Mouse (Mus musculus) hindbrain, embryonic 14.5 days (tissue): ENCODE data around the gene Mettl7a2. TPM values are rescaled to one million over a fixed set of nuclear protein-coding genes. Genes with fewer than 3 reads are reported as not detected.
"Not testable (repeated sequence)": the region's sequence is repeated elsewhere in the genome, so short reads cannot be mapped to it uniquely, and the experiment has no call there.

Experiments used
- ATAC-seq: fragments of 200-750 bp; cut with Nextera tagmentation; 2 replicates; pipeline ENCODE4 v1.8.0; 2017; ENCODE audit warnings: moderate number of reproducible peaks, mild to moderate bottlenecking, moderate TSS enrichment, moderate library complexity; ENCODE audit not compliant: low FRiP score
- DNase-seq: peaks from one replicate; pipeline ENCODE4 v3.0.0-alpha.2; 2015; ENCODE audit warnings: low spot score
- H3K27ac ChIP-seq: fragments of 300-500 bp; sonication (generic); 2 replicates; pipeline ENCODE4 v1.5.1; 2014; ENCODE audit warnings: mild to moderate bottlenecking, moderate library complexity
- H3K27me3 ChIP-seq: fragments of 300-500 bp; sonication (generic); 2 replicates; pipeline ENCODE4 v1.6.1; 2014; ENCODE audit warnings: mild to moderate bottlenecking, low read length, mixed read lengths; ENCODE audit not compliant: control insufficient read depth, insufficient read depth
- H3K36me3 ChIP-seq: fragments of 300-500 bp; sonication (generic); replicated peaks from 2 replicates; pipeline ENCODE4 v1.6.1; 2014; ENCODE audit not compliant: control insufficient read depth, insufficient read depth
- H3K4me1 ChIP-seq: fragments of 300-500 bp; sonication (generic); replicated peaks from 2 replicates; pipeline ENCODE4 v1.6.1; 2014; ENCODE audit warnings: antibody characterized with exemption, low read length, mixed read lengths; ENCODE audit not compliant: control insufficient read depth, insufficient read depth
- H3K4me2 ChIP-seq: fragments of 300-500 bp; sonication (generic); replicated peaks from 2 replicates; pipeline ENCODE4 v1.6.1; 2014; ENCODE audit warnings: mild to moderate bottlenecking, moderate library complexity
- H3K4me3 ChIP-seq: fragments of 300-500 bp; sonication (generic); replicated peaks from 2 replicates; pipeline ENCODE4 v1.5.1; 2014; ENCODE audit warnings: mild to moderate bottlenecking, low read length
- H3K9ac ChIP-seq: fragments of 300-500 bp; sonication (generic); 2 replicates; pipeline ENCODE4 v1.6.1; 2014
- H3K9me3 ChIP-seq: fragments of 300-500 bp; sonication (generic); 2 replicates; pipeline ENCODE4 v1.6.1; 2016; ENCODE audit warnings: low read length; ENCODE audit not compliant: control insufficient read depth
- WGBS: fragments of 180-500 bp; shearing (Covaris S2); extraction: QIAGEN DNeasy Blood & Tissue Kit; methylation state at CpG from one replicate; pipeline ENCODE4 v1.1.7; 2014; 5-methylcytosine and 5-hydroxymethylcytosine counted together
- polyA plus RNA-seq: library from polyadenylated mRNA; unstranded; fragments of >200 nt; fragmentation: Nextera tagmentation; extraction: Ambion mirVana; gene quantifications from 2 replicates; pipeline ENCODE4 v1.2.1, GENCODE M21; 2014

Mettl7a2 gene
- not detected in 2 replicates for polyA plus RNA-seq

DNA sequence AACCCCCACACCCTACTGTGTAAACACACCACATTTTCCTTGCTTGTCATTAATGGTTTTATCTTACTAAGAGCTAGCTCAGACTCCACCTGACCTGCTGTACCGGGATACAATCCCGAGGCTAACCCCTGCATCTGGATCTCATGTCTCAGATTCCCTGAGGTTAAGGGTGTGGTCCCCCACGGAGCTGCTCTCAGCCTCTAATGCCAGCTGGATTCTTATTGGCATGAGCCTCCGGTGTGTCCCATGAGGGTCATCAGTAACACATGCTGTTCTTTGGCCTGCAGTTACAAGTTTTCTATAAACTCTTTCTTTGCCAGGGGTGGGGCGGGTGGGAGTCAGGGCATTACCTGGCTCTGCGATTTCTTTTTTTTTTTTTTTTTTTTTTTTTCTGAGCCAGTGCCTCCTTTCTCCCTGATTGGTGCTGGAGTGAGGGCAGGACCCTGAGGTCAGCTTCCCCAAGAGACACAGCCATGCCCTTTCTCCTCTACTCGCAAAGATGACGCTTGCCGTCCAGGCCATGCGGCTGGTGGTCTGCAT, at the start of gene Mettl7a2, which contains the start of gene Methig1:
Gene Mettl7a2, plus strand, starts transcription at position 490 of the 540 bp plus-strand sequence.
Gene Methig1, plus strand, starts transcription at position 439 of the 540 bp plus-strand sequence.
- Histone ChIP-seq H3K4me3 (no peak within 1 kb of the TSS), H3K4me1 (no peaks in the 10 kb centered on the region), H3K9ac (no peak within 1 kb of the TSS), H3K9me3 (no peaks in the 10 kb centered on the region), H3K27me3 (no peaks in the 10 kb centered on the region), H3K4me2 (no peak within 1 kb of the TSS), H3K27ac (no peak within 1 kb of the TSS), H3K36me3 (no peaks in the 10 kb centered on the region)
- ATAC-seq (no peak), DNase-seq (no peak)
- WGBS: 89% methylated on average over 10 of the region's 10 CpGs

DNA sequence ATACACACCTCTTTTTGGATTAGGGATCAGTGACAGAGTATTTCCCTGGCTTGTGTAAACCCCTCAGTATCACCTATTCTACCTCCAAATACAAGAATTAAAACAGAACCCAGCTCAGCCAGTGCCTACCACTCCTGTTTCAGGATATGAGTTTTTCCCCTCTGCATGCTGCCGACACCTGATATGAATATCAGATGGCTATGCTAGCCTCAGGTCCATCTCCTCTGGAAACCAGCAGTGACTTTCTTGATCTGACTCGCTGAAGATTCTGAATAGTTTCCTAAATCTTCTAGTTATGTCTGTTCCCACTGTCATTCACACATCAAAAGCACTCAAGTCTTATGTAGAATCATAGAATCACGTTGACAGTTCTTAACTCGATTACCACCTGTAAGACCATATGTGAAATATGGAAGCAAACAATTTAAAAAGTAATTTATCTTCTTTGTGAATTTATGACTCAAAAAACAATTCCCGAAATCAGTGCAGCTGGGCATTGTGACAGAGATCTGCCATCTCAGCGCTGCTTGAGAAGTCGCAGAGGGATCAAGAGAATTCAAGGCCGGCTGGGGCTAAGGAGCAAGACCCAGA, 49.5 kb upstream of the Mettl7a2 start:
- WGBS: 48% methylated on average over 8 of the region's 8 CpGs
- H3K36me3 ChIP-seq: no peaks in the 10 kb centered on the region
- peak overlapping the region; percentile 83 for H3K9ac ChIP-seq

DNA sequence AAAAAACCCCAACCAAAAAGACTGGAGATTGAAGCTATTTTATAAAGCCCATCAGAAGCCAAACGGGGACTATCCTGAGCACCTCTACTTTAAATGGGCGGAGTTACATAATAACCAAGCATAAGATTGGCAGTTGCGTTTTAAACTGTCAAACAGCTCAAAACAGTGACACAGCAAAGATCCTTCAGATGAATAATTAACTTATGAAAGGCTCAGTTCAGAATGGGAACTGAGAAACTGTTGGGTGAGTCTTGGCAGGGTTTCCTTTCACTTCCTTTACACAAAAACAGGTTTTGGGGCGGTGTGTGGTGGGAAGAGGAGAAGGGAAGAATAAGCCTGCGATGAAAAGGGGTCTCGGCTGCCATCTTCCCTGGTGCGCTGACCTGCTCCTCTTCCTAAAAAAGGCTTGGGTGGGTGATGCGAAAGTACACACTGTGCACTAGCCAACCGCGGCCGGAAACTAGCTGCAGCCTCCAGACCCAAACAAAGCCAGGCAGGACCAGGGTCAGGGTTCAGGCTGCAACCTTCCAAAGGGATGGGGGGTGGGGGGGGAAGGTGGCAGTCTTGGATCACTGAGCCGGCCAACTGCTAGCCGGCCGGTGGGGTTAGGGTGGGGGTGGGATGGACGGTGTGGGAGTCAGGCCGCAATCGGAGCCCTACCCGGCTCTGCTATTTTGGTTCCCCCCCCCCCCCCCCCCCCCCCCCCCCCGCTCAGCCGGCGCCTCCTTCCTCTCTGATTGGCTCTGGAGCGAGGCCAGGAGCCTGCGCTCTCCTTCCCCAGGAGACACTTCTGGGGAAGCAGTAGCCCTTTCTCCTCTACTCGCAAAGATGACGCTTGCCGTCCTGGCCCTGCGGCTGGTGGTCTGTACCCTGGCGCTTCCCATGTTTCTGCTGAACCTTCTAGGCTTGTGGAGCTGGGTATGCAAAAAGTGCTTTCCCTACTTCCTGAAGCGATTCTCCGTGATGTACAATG, 48.7 kb upstream of the Mettl7a2 start, which contains the start of gene Mettl7a1:
Gene Mettl7a1, plus strand, starts transcription at position 122 of the 973 bp plus-strand sequence.
- peaks cover 5% of the 10 kb centered on the region; the same call in 1 of the 2 replicates for H3K4me1 ChIP-seq
- DNase-seq (peak; percentile 81), ATAC-seq (peak; percentile 90)
- no peaks in the 10 kb centered on the region for H3K9me3 ChIP-seq
- peak within 1 kb of the TSS; percentile 83 for H3K9ac ChIP-seq
- 1% methylated on average over 25 of the region's 30 CpGs for WGBS
- no peaks in the 10 kb centered on the region for H3K36me3 ChIP-seq
- peak within 1 kb of the TSS; percentile 82 for H3K4me2 ChIP-seq
- peak within 1 kb of the TSS; percentile 87 for H3K27ac ChIP-seq
- no peaks in the 10 kb centered on the region for H3K27me3 ChIP-seq
- peak within 1 kb of the TSS; percentile 48 for H3K4me3 ChIP-seq

More for the DNA sequence above, 49.5 kb upstream of the Mettl7a2 start:
- H3K9me3 ChIP-seq: no peaks in the 10 kb centered on the region
- no peaks in the 10 kb centered on the region for H3K27me3 ChIP-seq
- peaks cover 5% of the 10 kb centered on the region; the same call in 1 of the 2 replicates for H3K4me1 ChIP-seq
- ATAC-seq (no peak), DNase-seq (peak; percentile 27)
- H3K27ac ChIP-seq: no peak overlapping the region
- peak overlapping the region; percentile 82 for H3K4me2 ChIP-seq
- H3K4me3 ChIP-seq: peak overlapping the region; percentile 48

DNA sequence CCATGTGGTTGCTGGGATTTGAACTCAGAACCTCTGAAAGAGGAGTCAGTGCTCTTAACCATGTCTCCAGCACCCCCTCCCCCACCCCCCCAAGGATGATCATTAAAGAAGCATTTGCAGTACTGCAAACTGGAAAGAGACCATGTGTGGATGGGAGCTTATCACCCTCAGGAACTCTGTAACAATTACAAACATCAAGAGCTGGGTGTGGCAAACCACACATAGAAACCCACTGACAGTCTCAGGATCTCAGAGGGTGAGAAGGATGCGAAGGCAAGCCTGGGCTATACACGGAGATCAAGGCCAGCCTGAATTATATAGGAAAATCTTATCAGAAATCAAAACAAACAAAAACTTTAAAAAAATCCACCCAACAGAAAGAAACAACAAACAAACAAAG, 46.8 kb upstream of the Mettl7a2 start:
- H3K36me3 ChIP-seq: no peaks in the 10 kb centered on the region
- H3K27me3 ChIP-seq: no peaks in the 10 kb centered on the region
- WGBS: 92% methylated on average over 2 of the region's 2 CpGs

DNA sequence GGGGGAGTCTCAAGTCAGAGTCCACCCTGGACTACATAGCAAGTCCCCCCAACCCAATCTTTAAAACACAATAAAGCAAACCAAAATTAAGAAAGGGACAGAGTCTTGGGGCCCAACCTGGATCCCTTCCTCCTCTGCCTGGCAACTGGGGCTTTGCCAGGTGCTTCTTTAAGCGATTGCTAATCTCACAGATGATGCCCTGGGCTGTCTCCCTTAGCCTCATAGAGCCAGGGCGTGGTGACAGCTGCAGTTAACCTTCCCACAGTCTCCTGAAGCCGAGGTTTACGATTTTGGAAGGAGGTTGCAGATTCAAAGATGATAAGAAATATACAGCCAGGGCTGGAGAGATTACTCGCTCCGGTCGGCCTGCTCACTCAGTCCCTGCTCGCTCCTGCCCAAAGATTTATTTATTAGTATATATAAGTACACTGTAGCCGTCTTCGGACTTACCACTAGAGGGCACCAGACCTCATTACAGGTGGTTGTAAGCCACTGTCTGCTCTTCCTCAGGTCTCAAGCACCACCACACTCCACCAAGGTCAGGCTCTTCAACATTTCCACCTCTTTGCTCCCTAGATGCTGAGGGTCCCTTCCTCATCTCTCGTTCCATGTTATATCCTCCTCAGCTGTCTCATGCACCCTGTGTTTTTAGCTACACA, 45.4 kb upstream of the Mettl7a2 start:
- not testable (repeated sequence) for H3K4me1 ChIP-seq, H3K36me3 ChIP-seq, H3K4me2 ChIP-seq, H3K4me3 ChIP-seq, H3K9me3 ChIP-seq, H3K9ac ChIP-seq, H3K27me3 ChIP-seq, ATAC-seq, H3K27ac ChIP-seq
- peak; percentile 38 for DNase-seq
- 50% methylated on average over 10 of the region's 11 CpGs for WGBS

More for the DNA sequence above, 46.8 kb upstream of the Mettl7a2 start:
- ATAC-seq (no peak), DNase-seq (no peak)
- Histone ChIP-seq H3K27ac (no peak overlapping the region), H3K4me2 (no peak overlapping the region), H3K9me3 (no peaks in the 10 kb centered on the region), H3K4me3 (no peak overlapping the region), H3K4me1 (peaks cover 5% of the 10 kb centered on the region; the same call in 1 of the 2 replicates), H3K9ac (no peak overlapping the region)

DNA sequence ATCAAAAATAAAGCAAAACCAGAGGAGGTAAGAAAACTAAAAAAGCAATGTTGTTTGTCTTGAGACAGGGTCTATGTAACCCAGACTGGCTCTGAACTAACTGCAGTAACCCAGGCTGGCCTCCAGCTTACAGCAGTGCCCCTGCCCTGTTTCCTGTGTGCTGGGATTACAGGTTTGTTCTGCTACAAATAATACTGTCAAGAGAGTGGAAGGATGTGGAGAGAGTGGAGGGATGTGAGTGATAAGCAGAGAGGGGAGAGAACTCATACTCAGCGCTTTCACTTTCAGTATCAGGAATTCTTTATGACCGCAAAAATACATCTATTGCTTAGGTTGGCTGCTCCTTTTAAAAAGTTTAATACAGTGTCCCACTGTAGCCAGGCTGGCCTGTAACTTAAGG, 40.7 kb upstream of the Mettl7a2 start:
- no peak for ATAC-seq
- Histone ChIP-seq H3K36me3 (no peaks in the 10 kb centered on the region; the same call in 1 of the 2 replicates), H3K4me2 (no peak overlapping the region), H3K9ac (no peak overlapping the region), H3K27ac (no peak overlapping the region), H3K4me3 (no peak overlapping the region), H3K4me1 (no peaks in the 10 kb centered on the region), H3K27me3 (no peaks in the 10 kb centered on the region), H3K9me3 (no peaks in the 10 kb centered on the region)
- DNase-seq: no peak
- WGBS: 83% methylated on average over 2 of the region's 2 CpGs

DNA sequence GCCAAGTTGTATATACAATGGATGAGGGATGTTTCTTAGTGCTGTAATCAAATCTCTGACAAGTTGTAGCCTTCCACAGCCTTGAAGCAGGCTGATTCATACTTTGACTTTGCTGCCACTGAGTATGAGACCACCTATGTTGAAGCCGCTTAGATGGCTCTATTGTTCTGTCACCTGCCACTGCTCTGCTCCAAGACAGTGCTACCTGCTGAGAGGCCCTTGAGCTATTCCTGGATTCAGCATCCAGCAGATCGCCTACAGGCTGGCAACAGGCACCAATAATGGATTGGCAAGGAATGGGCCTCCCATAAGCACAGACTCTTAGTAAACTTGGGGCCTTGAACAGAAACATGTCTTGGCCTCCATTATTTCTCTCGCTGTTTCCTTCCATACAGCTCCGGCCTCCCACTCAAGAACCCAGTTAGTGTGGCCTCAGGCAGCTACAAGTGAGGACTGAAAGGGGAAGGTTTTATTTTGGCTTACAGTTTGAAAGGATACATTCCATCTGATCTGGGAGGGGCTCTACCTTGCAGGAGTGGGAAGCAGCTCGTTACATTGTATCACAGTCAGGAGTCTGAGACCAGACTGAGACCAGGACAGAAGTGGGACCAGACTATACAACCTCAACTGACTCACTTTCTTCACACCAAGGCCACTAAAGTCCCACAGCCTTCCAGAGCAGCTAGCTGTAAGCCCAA, 38.4 kb upstream of the Mettl7a2 start:
- no peak overlapping the region for H3K9ac ChIP-seq
- H3K36me3 ChIP-seq: no peaks in the 10 kb centered on the region; the same call in 1 of the 2 replicates
- WGBS: 91% methylated on average over 5 of the region's 5 CpGs
- no peak overlapping the region for H3K27ac ChIP-seq
- no peaks in the 10 kb centered on the region for H3K27me3 ChIP-seq
- ATAC-seq: no peak
- H3K4me3 ChIP-seq: no peak overlapping the region
- H3K9me3 ChIP-seq: no peaks in the 10 kb centered on the region
- no peak for DNase-seq
- no peaks in the 10 kb centered on the region for H3K4me1 ChIP-seq
- H3K4me2 ChIP-seq: no peak overlapping the region

DNA sequence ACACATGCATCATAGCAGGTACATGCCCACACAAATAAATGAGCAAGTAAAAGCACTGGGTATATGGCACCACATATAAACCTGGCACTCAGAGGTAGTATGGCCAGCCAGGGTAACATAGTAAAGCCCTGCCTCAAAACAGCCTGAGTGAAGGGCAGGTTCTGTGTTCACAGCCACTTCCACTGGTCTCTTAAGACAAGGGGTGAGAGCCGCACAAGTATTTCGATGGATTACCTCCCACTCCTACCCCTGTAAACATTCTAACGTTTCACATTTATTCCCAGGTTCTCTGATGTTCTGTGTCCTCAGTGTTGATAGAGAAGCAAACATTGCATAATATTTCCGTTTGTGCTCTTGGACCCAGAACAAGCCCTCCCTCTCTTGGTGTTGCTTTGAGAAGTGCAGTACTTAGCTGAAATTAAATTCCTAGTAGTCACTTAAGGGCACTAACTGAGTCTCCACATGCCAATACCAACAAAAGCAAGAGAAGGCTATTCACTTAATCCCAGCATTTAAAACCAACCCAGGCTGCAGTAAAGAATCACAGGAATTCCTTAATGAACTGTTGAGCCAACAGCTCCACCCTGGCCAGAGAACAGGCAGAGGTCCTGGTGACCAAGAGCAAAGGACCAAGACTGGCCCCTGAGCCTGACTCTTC, 34.9 kb upstream of the Mettl7a2 start:
- not testable (repeated sequence) for H3K9ac ChIP-seq, H3K27me3 ChIP-seq, ATAC-seq, H3K27ac ChIP-seq, H3K36me3 ChIP-seq, H3K4me3 ChIP-seq, DNase-seq, H3K9me3 ChIP-seq, H3K4me1 ChIP-seq, H3K4me2 ChIP-seq
- WGBS: 84% methylated on average over 4 of the region's 4 CpGs
